ENCODE assay signal across 8 mouse cellular contexts in the genomic region with DNA sequence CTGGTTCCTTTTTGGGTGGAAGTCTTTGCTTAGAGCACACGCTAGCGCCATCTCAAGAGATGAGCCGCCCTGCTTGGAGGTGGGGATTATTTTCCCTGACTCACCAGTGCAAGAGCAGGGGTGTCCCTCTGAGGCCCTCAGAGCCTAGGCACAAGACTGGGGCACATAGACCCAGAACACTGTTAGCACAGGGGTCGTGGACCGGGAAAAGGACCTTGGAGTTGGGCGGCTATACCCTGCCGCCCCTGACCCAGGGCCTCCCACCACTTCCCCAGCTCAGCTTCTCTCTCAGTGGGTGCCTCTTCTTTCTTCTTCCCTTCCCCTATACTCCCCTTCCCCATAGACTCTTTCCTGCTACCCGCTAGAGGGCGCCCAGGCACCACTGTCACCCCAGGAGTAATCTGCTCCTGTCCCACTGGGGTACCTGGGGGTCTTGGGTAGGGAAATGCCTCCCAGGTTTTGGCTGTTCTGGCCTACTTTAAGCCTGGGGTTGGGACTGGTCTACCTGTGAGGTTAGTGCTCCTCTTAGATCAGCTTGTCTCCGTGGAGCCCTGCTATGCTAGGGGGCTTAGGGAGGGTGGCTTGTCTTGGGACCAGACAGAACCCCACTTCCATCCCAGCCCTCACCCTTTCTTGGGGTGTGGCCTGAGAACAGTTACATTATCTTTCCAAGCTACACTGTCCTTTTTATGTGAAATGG. TPM values are rescaled to one million over a fixed set of nuclear protein-coding genes. Genes with fewer than 3 reads are reported as not detected.
DNase-seq lines count a peak whose midpoint lies in the region; ATAC-seq and TF ChIP-seq lines count a peak whose summit lies in the region.

No protein-coding gene starts in this region.

- no peak overlapping the region for H3K27ac ChIP-seq in bone marrow macrophage, adult 2 months (ENCODE audit: insufficient read depth, low read depth, low read length)
- H3K27ac ChIP-seq in hindbrain, embryonic 13.5 days, result peak overlapping the region; percentile 87
- H3K27ac ChIP-seq in lung, embryonic 14.5 days (ENCODE audit: low read depth), result no peak overlapping the region

- peak; percentile 37 for DNase-seq in gastrocnemius, postnatal 14 days
- DNase-seq in gastrocnemius, adult 18-20 months (ENCODE audit: low spot score), result no peak
- DNase-seq in B cell, adult 2 months, result peak; percentile 4 to 10
- DNase-seq in lung, embryonic 14.5 days, result peak; percentile 36
- DNase-seq in splenic B cell, adult 2 months (ENCODE audit: low read depth, low spot score), result peak; percentile 7

- H3K4me1 ChIP-seq in bone marrow macrophage, adult 2 months (ENCODE audit: control insufficient read depth, insufficient read depth, low read length), result no peaks in the 10 kb centered on the region
- peaks cover 39% of the 10 kb centered on the region for H3K4me1 ChIP-seq in hindbrain, embryonic 13.5 days (replicated peaks)
- H3K4me1 ChIP-seq in lung, embryonic 14.5 days (ENCODE audit: insufficient read depth), result 0 out of 2 replicates have a peak, but pooled peaks cover 3% of the 10 kb centered on the region

- peak; percentile 76 for ATAC-seq in hindbrain, embryonic 13.5 days (ENCODE audit: low FRiP score)
- ATAC-seq in lung, embryonic 14.5 days (ENCODE audit: insufficient read depth), result peak; percentile 24; the same call in 1 of the 2 replicates
- ATAC-seq in megakaryocyte progenitor cell, adult 5-6 weeks (replicated peaks; ENCODE audit: poor library complexity), result no peak

- no peaks in the 10 kb centered on the region for H3K9me3 ChIP-seq in hindbrain, embryonic 13.5 days
- no peaks in the 10 kb centered on the region for H3K9me3 ChIP-seq in lung, embryonic 14.5 days (ENCODE audit: low read depth, low read length)

- no peaks in the 10 kb centered on the region for H3K36me3 ChIP-seq in hindbrain, embryonic 13.5 days
- no peaks in the 10 kb centered on the region for H3K36me3 ChIP-seq in lung, embryonic 14.5 days (ENCODE audit: insufficient read depth)
- no peaks in the 10 kb centered on the region for H3K36me3 ChIP-seq in splenic B cell, adult 2 months (ENCODE audit: control insufficient read depth, insufficient read depth, low read length, poor library complexity, severe bottlenecking)

- WGBS in hindbrain, embryonic 13.5 days, result 3% methylated on average over 10 of the region's 10 CpGs
- WGBS in lung, embryonic 14.5 days, result 5% methylated on average over 6 of the region's 10 CpGs

- H3K4me3 ChIP-seq in bone marrow macrophage, adult 2 months (ENCODE audit: insufficient read depth, low read length), result no peak overlapping the region
- H3K4me3 ChIP-seq in hindbrain, embryonic 13.5 days, result peak overlapping the region; percentile 17
- H3K4me3 ChIP-seq in lung, embryonic 14.5 days (ENCODE audit: low read depth, low read length), result no peak overlapping the region

- H3K27me3 ChIP-seq in hindbrain, embryonic 13.5 days, result peaks cover 4% of the 10 kb centered on the region; the same call in 1 of the 2 replicates
- peaks cover 23% of the 10 kb centered on the region; the same call in 1 of the 2 replicates for H3K27me3 ChIP-seq in lung, embryonic 14.5 days (ENCODE audit: insufficient read depth, low read length)
- no peaks in the 10 kb centered on the region for H3K27me3 ChIP-seq in splenic B cell, adult 2 months (ENCODE audit: control insufficient read depth, insufficient read depth, low read length, poor library complexity, severe bottlenecking)

- peak; percentile 74 for TF ChIP-seq CTCF in bone marrow macrophage, adult 2 months (IDR thresholded peaks at IDR 0.05; ENCODE audit: low read depth, low read length)
- peak; percentile 69 for TF ChIP-seq CTCF in lung, embryonic 14.5 days (IDR thresholded peaks at IDR 0.05; ENCODE audit: low read depth)

- peak overlapping the region; percentile 46 for H3K4me2 ChIP-seq in hindbrain, embryonic 13.5 days
- H3K4me2 ChIP-seq in lung, embryonic 14.5 days, result no peak overlapping the region; the same call in 1 of the 2 replicates

- intact Hi-C loops in gastrocnemius, postnatal 14 days (cut with DNase I; ENCODE audit: low total_unique reads), result loop anchor here (10.0 kb wide), 1 partner anchor 59 kb away; no protein-coding TSS in a partner anchor

- H3K9ac ChIP-seq in hindbrain, embryonic 13.5 days, result peak overlapping the region; percentile 56
- H3K9ac ChIP-seq in lung, embryonic 14.5 days, result no peak overlapping the region

- no peak for TF ChIP-seq POLR2A in bone marrow macrophage, adult 2 months (IDR thresholded peaks at IDR 0.05; ENCODE audit: borderline replicate concordance, low read depth, low read length)

RNA-seq across cellular contexts. Expression of gene Camk2n1, which starts 51.2 kb away (rescaled TPM):
- 1 to 10 TPM; 4.4 to 4.6 TPM for total RNA-seq in gastrocnemius, postnatal 14 days (2021)
- 1 to 10 TPM; 3.8 to 7.7 TPM for total RNA-seq in gastrocnemius, adult 18-20 months (2021)
- 0.12 and 0.17 TPM in 2 replicates for polyA plus RNA-seq in bone marrow macrophage, adult 2 months (2012; ENCODE audit: insufficient read depth, insufficient read length, missing spikeins)
- polyA plus RNA-seq in hindbrain, embryonic 13.5 days (2015; fragmentation: Nextera tagmentation; extraction: Ambion mirVana), result 14.3 and 14.8 TPM in 2 replicates
- 2.6 and 3.2 TPM in 2 replicates for polyA plus RNA-seq in lung, embryonic 14.5 days (2014; fragmentation: Nextera tagmentation; extraction: Ambion mirVana)
- 0.02 TPM in 1 of 2 replicates, not detected in the other for total RNA-seq in megakaryocyte progenitor cell, adult 5-6 weeks (2015)
- 0.03 TPM in 1 of 2 replicates, not detected in the other for total RNA-seq in megakaryocyte progenitor cell, adult 5-6 weeks (2017)

Comparison
In these comparisons a context has a peak if more than half of its experiments do, and no peak if none do; other contexts are left out.
1. RNA of gene Camk2n1, which starts 51.2 kb away (total RNA-seq): 3.8 to 7.7 TPM in gastrocnemius, adult 18-20 months and 4.4 to 4.6 TPM in gastrocnemius, postnatal 14 days; 0.02 to 0.03 TPM in megakaryocyte progenitor cell, adult 5-6 weeks; every median in the first group is over 4 times any median in the second.